Mouse (Mus musculus) thymus, adult 2 months (tissue): ENCODE results near the gene Phgdh. TPM values are rescaled to one million over a fixed set of nuclear protein-coding genes. Genes with fewer than 3 reads are reported as not detected.

ENCODE experiments used
- DNase-seq: peaks from one replicate; pipeline ENCODE4 v3.0.0; 2021
- H3K27ac ChIP-seq: fragments of 200-500 bp; 2 replicates; pipeline ENCODE4 v1.5.1; 2012; ENCODE audit warnings: low read length, control low read depth; ENCODE audit not compliant: control insufficient read depth, insufficient read depth
- H3K27me3 ChIP-seq: fragments of 200-500 bp; 2 replicates; pipeline ENCODE4 v1.6.1; 2012; ENCODE audit warnings: mild to moderate bottlenecking, low read length, moderate library complexity, mixed read lengths; ENCODE audit not compliant: control insufficient read depth, insufficient read depth
- H3K36me3 ChIP-seq: fragments of 200-500 bp; 2 replicates; pipeline ENCODE4 v1.6.1; 2012; ENCODE audit warnings: mild to moderate bottlenecking, low read length, moderate library complexity; ENCODE audit not compliant: control insufficient read depth, insufficient read depth
- H3K4me1 ChIP-seq: fragments of 200-500 bp; replicated peaks from 2 replicates; pipeline ENCODE4 v1.6.1; 2012; ENCODE audit warnings: low read length; ENCODE audit not compliant: control insufficient read depth, insufficient read depth
- H3K4me3 ChIP-seq: fragments of 200-500 bp; 2 replicates; pipeline ENCODE4 v1.5.1; 2012; ENCODE audit warnings: mild to moderate bottlenecking, low read length, control low read depth, moderate library complexity; ENCODE audit not compliant: control insufficient read depth, insufficient read depth
- CTCF ChIP-seq: fragments of 200-500 bp; IDR thresholded peaks from 2 replicates; pipeline ENCODE4 v1.5.1; 2012; ENCODE audit warnings: mild to moderate bottlenecking, control low read depth, low read length, moderate library complexity, borderline replicate concordance; ENCODE audit not compliant: control insufficient read depth, poor library complexity, insufficient read depth; ENCODE audit errors: extremely low read depth
- POLR2A ChIP-seq: fragments of 200-500 bp; IDR thresholded peaks from 2 replicates; pipeline ENCODE4 v1.6.1; 2012; ENCODE audit warnings: mild to moderate bottlenecking, low read length, control low read depth, moderate library complexity; ENCODE audit not compliant: control insufficient read depth, poor library complexity, insufficient read depth; ENCODE audit errors: extremely low read depth
- WGBS: fragments of 180-500 bp; shearing (Covaris S2); methylation state at CpG from one replicate; pipeline ENCODE4 v1.1.7; 2018; 5-methylcytosine and 5-hydroxymethylcytosine counted together
- polyA plus RNA-seq: library from polyadenylated mRNA; depleted of rRNA; stranded (reverse); fragments of >200 nt; gene quantifications from 2 replicates; pipeline ENCODE4 v1.2.3, GENCODE M21; 2012

Gene Phgdh
- polyA plus RNA-seq, 1 experiment, result 213 TPM

- Histone ChIP-seq H3K36me3 (peaks cover 56% of the 10 kb centered on the region), H3K27me3 (no peaks in the 10 kb centered on the region), H3K4me3 (no peak overlapping the region), H3K27ac (no peak overlapping the region), H3K4me1 (no peaks in the 10 kb centered on the region)
- no peak for DNase-seq
- no peak for TF ChIP-seq CTCF
- no peak for TF ChIP-seq POLR2A
- 96% methylated on average over 9 of the region's 9 CpGs for WGBS
Measured at GRCm38 (mm10) chr3:98324235-98324634, 15.6 kb downstream of the Phgdh start.

DNA sequence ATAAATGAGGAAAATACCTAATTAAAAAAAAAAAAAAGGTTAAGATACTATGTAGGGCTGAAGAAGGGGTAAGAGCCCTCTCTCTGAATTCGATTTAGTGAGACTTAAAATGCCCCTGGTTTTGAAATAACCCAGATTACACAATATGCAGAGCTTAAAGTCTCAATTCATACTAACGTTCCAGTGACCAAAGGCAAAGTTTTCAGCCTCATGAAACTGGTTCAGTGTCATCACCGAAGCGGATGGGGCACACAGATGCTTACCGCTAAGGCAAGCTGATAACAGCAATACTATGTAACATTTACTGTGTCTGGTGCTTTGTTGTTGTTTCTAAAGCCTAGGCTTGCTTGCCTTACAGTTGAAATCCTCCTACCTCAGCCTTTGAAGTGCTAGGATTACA lies 17.6 kb downstream of the Phgdh start:
- Histone ChIP-seq H3K4me1 (no peaks in the 10 kb centered on the region), H3K4me3 (no peak overlapping the region), H3K27me3 (no peaks in the 10 kb centered on the region), H3K27ac (no peak overlapping the region), H3K36me3 (peaks cover 50% of the 10 kb centered on the region)
- TF ChIP-seq POLR2A (no peak), CTCF (no peak)
- no peak for DNase-seq
- WGBS, result 98% methylated on average over 5 of the region's 5 CpGs

- Histone ChIP-seq H3K27ac (no peak overlapping the region), H3K4me1 (no peaks in the 10 kb centered on the region), H3K36me3 (peaks cover 38% of the 10 kb centered on the region), H3K27me3 (no peaks in the 10 kb centered on the region), H3K4me3 (no peak overlapping the region)
- DNase-seq, result no peak
- 95% methylated on average over 2 of the region's 2 CpGs for WGBS
- TF ChIP-seq CTCF (no peak), POLR2A (no peak)
Measured at GRCm38 (mm10) chr3:98319190-98319589, 20.6 kb downstream of the Phgdh start.

DNA sequence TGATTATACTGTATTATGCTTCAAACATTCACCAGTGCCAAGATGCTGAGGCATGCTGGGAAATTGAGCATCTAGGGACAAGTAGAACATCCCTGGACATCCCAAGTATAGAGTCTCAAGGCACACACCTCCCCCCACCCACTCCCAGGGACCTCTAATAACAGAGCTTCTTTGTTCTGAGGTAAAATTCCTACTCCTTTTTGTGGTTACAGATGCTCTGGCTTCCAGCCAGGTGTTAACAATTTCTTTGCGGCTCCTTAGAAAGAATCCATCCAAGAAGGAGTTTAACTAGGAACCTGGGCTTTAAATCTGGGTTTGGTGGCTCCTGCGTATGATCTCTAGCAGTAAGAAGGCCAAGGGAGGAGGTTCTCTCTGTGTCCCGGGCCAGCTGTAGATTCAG lies 22.6 kb downstream of the Phgdh start:
- no peak for TF ChIP-seq CTCF
- no peak for TF ChIP-seq POLR2A
- Histone ChIP-seq H3K36me3 (peaks cover 35% of the 10 kb centered on the region), H3K4me1 (no peaks in the 10 kb centered on the region), H3K27me3 (no peaks in the 10 kb centered on the region), H3K27ac (no peak overlapping the region), H3K4me3 (no peak overlapping the region)
- no peak for DNase-seq
- 79% methylated on average over 3 of the region's 3 CpGs for WGBS

DNA sequence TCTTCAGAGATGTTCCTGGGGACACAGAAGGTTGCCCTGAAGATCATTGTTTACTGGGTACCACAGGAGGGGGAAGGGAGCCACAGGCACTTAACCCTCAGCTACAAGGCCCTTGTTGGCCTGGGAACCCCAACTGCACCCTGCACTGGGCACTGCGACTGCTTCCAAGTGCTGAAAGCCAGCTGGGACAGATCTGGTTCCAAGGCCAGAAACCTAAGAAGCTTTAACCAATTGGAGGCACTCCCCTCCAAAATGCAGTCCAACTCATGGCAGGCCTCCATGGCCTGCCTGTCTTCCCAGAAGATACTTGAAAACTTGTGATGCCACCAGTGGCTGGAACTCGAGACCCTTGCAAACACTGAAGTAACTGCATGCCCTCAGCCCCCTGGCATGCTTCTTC lies 24.6 kb downstream of the Phgdh start:
- no peak for TF ChIP-seq POLR2A
- no peak for TF ChIP-seq CTCF
- peaks cover 28% of the 10 kb centered on the region for H3K36me3 ChIP-seq
- H3K4me1 ChIP-seq, result no peaks in the 10 kb centered on the region
- no peak overlapping the region for H3K4me3 ChIP-seq
- H3K27ac ChIP-seq, result no peak overlapping the region
- no peaks in the 10 kb centered on the region for H3K27me3 ChIP-seq
- 100% methylated on average over 2 of the region's 2 CpGs for WGBS
- DNase-seq, result no peak

GRCm38 (mm10) chr3:98313294-98314155 lies 26.3 kb downstream of the Phgdh start:
- no peak for TF ChIP-seq CTCF
- TF ChIP-seq POLR2A, result no peak
- H3K4me3 ChIP-seq, result no peak overlapping the region
- peaks cover 17% of the 10 kb centered on the region for H3K36me3 ChIP-seq
- WGBS, result 93% methylated on average over 9 of the region's 9 CpGs
- DNase-seq, result no peak
- H3K4me1 ChIP-seq, result no peaks in the 10 kb centered on the region
- no peaks in the 10 kb centered on the region for H3K27me3 ChIP-seq
- H3K27ac ChIP-seq, result no peak overlapping the region

GRCm38 (mm10) chr3:98312867-98313266 lies 26.9 kb downstream of the Phgdh start:
- Histone ChIP-seq H3K27ac (no peak overlapping the region), H3K4me1 (no peaks in the 10 kb centered on the region), H3K4me3 (no peak overlapping the region), H3K27me3 (no peaks in the 10 kb centered on the region), H3K36me3 (peaks cover 11% of the 10 kb centered on the region)
- TF ChIP-seq POLR2A (no peak), CTCF (peak; percentile 70; the same call in 1 of the 2 replicates)
- DNase-seq, result peak; percentile 58
- 61% methylated on average over 7 of the region's 7 CpGs for WGBS
